Mouse (Mus musculus): ENCODE data around the gene Ncoa1.
"Not testable (repeated sequence)": the region's sequence is repeated elsewhere in the genome, so short reads cannot be mapped to it uniquely, and the experiment has no call there.

Gene Ncoa1

DNA sequence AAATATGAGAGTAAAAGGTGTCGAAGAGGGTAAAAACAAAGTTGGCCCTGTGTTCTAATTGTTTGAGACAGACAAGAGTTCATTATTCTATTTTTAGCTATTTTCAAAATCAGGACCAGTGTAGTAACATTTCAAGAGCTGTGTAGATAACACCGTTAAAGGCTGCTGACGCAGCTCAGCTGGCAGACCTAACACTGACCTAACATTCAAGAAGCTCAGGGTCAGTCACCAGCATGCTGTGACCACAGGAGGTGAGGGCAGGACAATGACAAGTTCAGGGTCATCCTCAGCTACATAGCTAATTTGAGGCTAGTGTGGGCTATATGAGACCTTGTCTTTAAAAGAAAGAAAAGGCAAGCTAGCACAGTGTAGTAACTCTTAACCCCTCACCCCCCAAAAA is 84.9 kb downstream of the Ncoa1 start:
- no peak for DNase-seq

- no peak for DNase-seq
These were observed 85.7 kb downstream of the Ncoa1 start for GRCm38 (mm10) chr12:4391256-4391655.

DNA sequence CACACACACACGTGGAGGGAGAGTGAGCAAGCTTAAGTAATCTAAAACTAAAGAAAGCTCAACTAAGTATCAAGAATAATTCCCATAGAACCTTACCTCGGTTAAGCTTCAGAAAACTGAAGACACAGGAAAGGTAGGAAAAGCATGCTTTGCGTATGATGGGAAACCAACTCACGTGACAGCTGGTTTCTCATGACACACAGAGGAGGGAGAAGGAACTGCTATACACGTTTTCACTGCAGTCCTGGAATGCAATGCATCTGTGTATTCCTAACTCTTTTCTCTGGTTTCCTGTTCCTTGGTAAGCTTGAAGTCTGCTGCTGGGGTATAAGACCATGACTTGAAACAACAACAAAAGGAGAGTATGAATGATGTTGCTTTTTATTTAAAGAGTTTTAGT is 86.3 kb downstream of the Ncoa1 start:
- no peak for DNase-seq

- DNase-seq: no peak
These were observed 90.8 kb downstream of the Ncoa1 start for GRCm38 (mm10) chr12:4386077-4386719.

GRCm38 (mm10) chr12:4383061-4383460 is 93.9 kb downstream of the Ncoa1 start:
- DNase-seq: no peak

- DNase-seq: no peak
These were observed 97.6 kb downstream of the Ncoa1 start for GRCm38 (mm10) chr12:4379298-4379957.

DNA sequence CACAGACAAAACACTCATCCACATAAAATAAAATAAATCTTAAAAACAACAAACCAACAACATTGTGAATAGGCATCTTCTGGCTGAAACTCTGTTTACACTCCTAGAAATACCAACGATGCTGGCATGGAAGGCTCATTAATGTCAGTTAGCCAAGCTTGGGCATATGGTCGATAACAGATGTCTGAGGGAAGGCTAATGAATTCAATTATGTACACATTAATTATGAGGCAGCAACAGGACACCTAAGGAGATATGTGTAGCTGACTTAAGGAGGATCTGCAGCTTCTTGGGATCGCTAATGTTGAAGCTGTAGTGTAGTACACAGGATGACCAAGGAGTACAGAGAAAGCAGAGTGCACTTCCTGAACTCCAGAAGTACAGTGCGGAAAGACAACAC is 100.5 kb downstream of the Ncoa1 start:
- DNase-seq: no peak

DNA sequence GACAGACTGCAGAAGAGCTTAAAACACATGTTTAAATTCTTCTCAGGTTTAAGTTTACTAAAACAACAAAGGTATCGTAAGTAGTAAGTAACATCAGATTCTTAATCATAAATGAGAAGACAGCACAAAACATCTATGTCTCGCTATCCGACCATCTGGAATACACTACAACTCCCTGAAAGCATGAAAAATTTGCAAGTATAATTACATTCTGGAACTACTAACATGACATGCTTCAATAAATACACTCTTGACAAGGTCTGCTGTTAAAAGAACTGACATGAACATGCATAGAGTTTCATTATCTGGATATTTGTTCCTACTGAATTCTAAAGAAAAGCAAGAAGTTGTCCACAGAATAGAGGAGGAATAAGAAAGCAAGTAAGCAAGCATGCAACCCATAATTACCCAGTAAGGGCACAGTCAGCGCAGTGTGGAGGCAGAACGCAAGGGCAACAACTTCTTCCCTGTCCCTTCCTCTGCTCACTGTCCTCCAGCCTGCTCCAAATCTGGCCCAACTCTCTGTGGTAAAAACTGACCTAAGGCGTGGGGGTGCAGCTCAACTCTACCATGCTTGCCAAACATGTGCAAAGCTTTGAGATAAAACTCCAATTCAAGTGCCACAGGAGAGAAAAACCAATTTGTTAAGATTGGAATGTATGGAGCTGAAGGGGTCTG is 102.0 kb downstream of the Ncoa1 start:
- DNase-seq: no peak

DNA sequence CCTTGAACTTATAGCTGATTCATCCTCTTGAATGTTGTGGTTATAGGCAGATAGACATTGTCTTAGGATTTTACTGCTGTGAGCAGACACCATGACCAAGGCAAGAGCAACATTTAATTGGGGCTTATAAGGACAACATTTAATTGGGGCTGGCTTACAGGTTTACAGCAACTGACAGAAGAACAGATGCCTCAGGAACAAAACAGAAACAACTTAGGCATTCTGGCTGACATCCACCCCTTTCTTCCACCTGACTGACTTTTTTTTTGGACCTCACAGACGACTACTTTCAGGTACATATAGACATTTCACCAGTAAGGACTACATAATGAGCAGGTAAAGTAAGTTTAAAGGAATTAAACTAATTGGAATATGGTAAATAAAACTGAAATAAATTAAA is 105.6 kb downstream of the Ncoa1 start:
- no peak for DNase-seq

DNA sequence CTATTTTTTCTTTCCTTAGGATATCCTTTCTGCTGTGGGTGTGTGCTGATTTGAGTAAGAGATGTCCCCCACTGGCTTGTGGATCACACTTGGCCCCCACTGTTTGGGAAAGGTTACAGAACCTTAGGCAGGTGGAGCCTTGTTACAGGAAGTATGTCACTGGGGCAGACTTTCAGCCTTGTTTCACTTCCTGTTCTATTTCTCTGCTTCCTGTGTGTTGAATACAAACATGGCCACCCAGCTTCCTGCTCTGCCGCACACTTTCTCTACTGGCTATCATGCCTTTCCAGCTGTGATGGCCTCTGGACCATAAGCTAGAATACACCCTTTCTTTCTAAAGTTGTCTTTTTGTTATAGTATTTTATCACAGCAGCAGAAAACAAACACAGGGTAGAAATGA is 111.0 kb downstream of the Ncoa1 start:
- DNase-seq: no peak

GRCm38 (mm10) chr12:4359475-4359874 is 117.5 kb downstream of the Ncoa1 start:
- DNase-seq: no peak

DNA sequence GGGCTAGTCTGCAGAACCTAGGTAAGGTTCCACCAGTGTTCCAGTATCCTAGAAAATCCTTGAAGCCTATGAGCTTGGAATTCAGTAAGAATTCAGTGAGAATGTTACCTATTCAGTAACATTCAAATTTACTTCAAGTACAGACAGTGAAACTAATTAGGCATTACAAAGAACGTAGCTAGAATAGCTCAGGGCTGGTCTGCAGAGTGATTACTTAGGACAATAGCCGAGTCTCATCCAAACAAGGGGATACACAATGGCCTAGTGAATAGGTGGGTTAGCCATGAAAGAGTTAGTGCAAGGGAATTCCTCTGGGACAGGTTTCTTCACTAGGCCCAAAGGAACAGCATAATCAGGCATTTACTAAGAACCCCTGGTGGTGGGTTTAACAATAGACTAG is 118.3 kb downstream of the Ncoa1 start:
- not testable (repeated sequence) for DNase-seq

DNA sequence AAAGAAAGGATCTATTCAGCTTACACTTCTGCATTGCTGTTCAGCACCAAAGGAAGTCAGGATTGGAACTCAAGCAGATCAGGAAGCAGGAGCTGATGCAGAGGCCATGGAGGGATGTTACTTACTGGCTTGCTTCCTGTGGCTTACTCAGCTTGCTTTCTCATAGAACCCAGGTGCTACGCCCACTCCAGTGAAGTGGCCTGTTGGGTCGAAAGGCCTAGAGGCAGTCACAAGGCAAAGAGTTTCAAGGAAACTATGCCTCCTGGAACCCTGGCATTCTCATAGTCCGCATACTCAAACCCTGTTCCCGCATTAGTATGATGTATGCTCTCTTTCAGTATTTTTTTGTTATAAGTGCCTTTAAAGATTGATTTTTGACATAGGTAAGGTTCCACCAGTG is 118.9 kb downstream of the Ncoa1 start:
- no peak for DNase-seq

- DNase-seq: no peak
These were observed 120.0 kb downstream of the Ncoa1 start for GRCm38 (mm10) chr12:4356834-4357445.

GRCm38 (mm10) chr12:4355019-4355730 is 121.8 kb downstream of the Ncoa1 start:
- no peak for DNase-seq

- no peak for DNase-seq
These were observed 133.8 kb downstream of the Ncoa1 start for GRCm38 (mm10) chr12:4343216-4343615.

DNA sequence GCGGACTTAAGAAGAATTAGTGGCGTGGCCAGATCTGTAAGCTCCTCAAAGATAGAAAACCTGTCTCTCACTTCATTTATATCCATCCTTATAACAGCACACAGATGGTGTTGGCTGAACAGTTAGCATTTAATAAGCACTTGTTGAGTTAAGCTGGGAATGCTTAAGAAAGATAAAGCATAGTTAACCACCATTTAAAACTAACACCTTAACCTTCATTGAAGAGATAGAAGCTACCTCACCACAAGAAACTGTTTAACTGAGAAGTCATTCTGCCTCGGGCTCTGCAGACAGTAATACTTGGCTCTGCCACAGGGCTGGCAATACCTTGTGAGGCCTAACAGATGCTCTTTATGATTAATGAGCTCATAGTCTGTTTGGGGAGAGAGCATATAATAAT is 134.9 kb downstream of the Ncoa1 start:
- no peak for DNase-seq

DNA sequence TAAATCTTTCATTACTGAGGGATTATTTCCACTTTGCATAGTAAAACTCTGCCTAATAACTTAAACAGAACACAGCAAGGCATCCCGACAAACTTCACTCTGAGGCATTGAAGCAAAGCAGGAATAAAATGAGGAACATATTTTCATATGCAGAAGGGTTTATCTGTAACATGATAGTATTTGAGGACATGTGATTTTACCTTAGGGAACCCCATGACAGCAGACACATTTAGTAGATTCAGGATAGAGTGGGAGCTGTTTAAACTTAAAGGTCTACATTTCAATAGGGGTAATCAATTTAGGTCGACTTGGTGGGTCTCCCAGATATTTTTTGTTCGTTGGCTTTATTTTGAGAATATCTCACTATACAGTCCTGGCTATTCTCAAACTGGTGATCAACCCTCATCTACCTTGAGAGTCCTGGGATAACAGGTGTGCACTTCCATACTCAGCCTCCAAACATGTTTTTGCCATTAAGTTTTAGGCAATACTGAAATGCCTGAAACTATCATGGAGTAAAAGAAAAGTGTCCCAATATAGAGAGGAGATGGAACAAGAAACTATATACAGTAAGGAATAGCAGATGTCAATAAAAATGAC is 136.6 kb downstream of the Ncoa1 start:
- DNase-seq: no peak

- DNase-seq: no peak
These were observed 153.4 kb downstream of the Ncoa1 start for GRCm38 (mm10) chr12:4323604-4324003.

- no peak for DNase-seq
These were observed 154.8 kb downstream of the Ncoa1 start for GRCm38 (mm10) chr12:4322227-4322626.

DNA sequence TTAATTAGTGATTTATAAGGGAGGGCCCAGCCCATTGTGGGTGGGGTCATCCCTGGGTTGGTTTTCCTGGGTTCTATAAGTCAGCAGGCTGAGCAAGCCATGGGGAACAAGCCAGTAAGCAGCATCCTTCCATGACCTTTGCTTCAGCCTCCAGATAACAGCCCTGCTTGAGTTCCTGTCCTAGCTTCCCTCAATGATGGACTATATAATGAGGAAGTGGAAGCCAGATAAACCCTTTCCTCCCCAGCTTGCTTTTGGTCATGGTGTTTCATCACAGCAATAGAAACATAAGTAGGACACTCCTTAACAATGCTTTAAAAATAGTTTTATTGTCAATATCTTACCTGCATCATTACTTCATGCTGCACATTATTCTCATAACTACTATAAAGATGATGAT is 163.2 kb downstream of the Ncoa1 start:
- no peak for DNase-seq

DNA sequence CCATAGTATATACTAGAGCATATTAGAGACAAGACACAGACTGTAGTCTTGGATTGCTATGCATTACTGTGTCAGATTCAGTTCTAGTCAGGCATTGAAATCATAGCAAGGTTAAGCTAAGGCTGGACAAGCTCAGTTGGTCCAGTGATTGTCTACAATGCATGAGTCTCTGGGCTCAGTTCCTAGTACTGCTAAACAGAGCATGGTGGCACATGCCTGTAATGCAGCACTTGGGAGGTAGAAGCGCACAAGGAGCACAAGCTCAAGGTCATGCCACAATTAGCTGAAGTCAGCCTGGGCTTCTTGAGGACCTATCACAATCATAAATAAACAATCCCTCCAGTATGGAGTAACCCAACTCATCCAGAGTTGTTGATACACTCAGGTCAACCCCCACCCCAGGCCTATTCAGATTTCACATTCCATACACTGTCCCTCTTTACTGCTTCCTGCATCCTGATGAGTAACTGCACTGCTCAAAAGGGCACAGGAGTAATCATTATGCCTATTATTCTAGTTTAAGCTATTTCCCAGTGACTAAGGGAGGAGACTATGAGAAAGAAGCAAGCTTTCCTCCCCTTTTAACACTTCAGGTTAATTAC is 170.2 kb downstream of the Ncoa1 start:
- DNase-seq: no peak
